Mouse (Mus musculus): Measurements from ENCODE around the gene Gmppa. TPM values are rescaled to one million over a fixed set of nuclear protein-coding genes. Genes with fewer than 3 reads are reported as not detected.

Gmppa gene
- polyA plus RNA-seq, 1 experiment from 2014 or later, result 67.7 TPM

- ATAC-seq (ENCODE audit: insufficient number of reproducible peaks, low FRiP score), result peak; percentile 49
- Histone ChIP-seq H3K9me3 (replicated peaks) (no peaks in the 10 kb centered on the region), H3K36me3 (peaks cover 63% of the 10 kb centered on the region), H3K4me3 (peak overlapping the region; percentile 49), H3K4me2 (peak overlapping the region; percentile 78), H3K4me1 (replicated peaks) (peaks cover 17% of the 10 kb centered on the region), H3K27me3 (replicated peaks) (peaks cover 69% of the 10 kb centered on the region), H3K27ac (ENCODE audit: poor library complexity, severe bottlenecking) (no peak overlapping the region), H3K9ac (peak overlapping the region; percentile 47; the same call in 1 of the 2 replicates)
- 2% methylated on average over 62 of the region's 62 CpGs for WGBS
Measured at GRCm38 (mm10) chr1:75487405-75488161, 51.9 kb downstream of the Gmppa start.

- 78% methylated on average over 34 of the region's 34 CpGs for WGBS
- Histone ChIP-seq H3K9ac (no peak overlapping the region), H3K27ac (ENCODE audit: poor library complexity, severe bottlenecking) (no peak overlapping the region), H3K4me3 (no peak overlapping the region), H3K9me3 (replicated peaks) (no peaks in the 10 kb centered on the region), H3K4me1 (replicated peaks) (peaks cover 17% of the 10 kb centered on the region), H3K4me2 (no peak overlapping the region), H3K27me3 (replicated peaks) (peaks cover 35% of the 10 kb centered on the region), H3K36me3 (peaks cover 80% of the 10 kb centered on the region)
- no peak for ATAC-seq (ENCODE audit: insufficient number of reproducible peaks, low FRiP score)
Measured at GRCm38 (mm10) chr1:75490785-75491551, 55.2 kb downstream of the Gmppa start.

GRCm38 (mm10) chr1:75492579-75493170 is 56.9 kb downstream of the Gmppa start:
- WGBS, result 49% methylated on average over 24 of the region's 24 CpGs
- peaks cover 85% of the 10 kb centered on the region for H3K36me3 ChIP-seq
- H3K27me3 ChIP-seq (replicated peaks), result peaks cover 18% of the 10 kb centered on the region
- no peak overlapping the region for H3K27ac ChIP-seq (ENCODE audit: poor library complexity, severe bottlenecking)
- H3K9ac ChIP-seq, result no peak overlapping the region
- no peak overlapping the region for H3K4me3 ChIP-seq
- no peak for ATAC-seq (ENCODE audit: insufficient number of reproducible peaks, low FRiP score)
- no peaks in the 10 kb centered on the region for H3K9me3 ChIP-seq (replicated peaks)
- peaks cover 9% of the 10 kb centered on the region for H3K4me1 ChIP-seq (replicated peaks)
- H3K4me2 ChIP-seq, result no peak overlapping the region

Other genes with a start within 250 kb of the Gmppa start
- 26.7 and 29.3 TPM in 2 replicates for gene Ankzf1, start 243.8 kb upstream of the Gmppa start, polyA plus RNA-seq (2016; fragmentation: Nextera tagmentation; extraction: Ambion mirVana)
- gene Atg9a, start 243.7 kb upstream of the Gmppa start, polyA plus RNA-seq (2016; fragmentation: Nextera tagmentation; extraction: Ambion mirVana), result 33.6 and 35.4 TPM in 2 replicates
- gene Glb1l, start 225.1 kb upstream of the Gmppa start, polyA plus RNA-seq (2016; fragmentation: Nextera tagmentation; extraction: Ambion mirVana), result 9.6 and 11.1 TPM in 2 replicates
- 78.0 and 83.1 TPM in 2 replicates for gene Stk16, start 225.1 kb upstream of the Gmppa start, polyA plus RNA-seq (2016; fragmentation: Nextera tagmentation; extraction: Ambion mirVana)
- gene Tuba4a, start 216.1 kb upstream of the Gmppa start, polyA plus RNA-seq (2016; fragmentation: Nextera tagmentation; extraction: Ambion mirVana), result 34.1 and 38.0 TPM in 2 replicates
- gene A630095N17Rik, start 203.8 kb upstream of the Gmppa start, polyA plus RNA-seq (2016; fragmentation: Nextera tagmentation; extraction: Ambion mirVana), result not detected in 2 replicates
- gene Dnajb2, start 199.5 kb upstream of the Gmppa start, polyA plus RNA-seq (2016; fragmentation: Nextera tagmentation; extraction: Ambion mirVana), result 34.5 and 37.5 TPM in 2 replicates
- gene Ptprn, start 171.4 kb upstream of the Gmppa start, polyA plus RNA-seq (2016; fragmentation: Nextera tagmentation; extraction: Ambion mirVana), result 0.69 and 0.96 TPM in 2 replicates
- gene Resp18, start 157.5 kb upstream of the Gmppa start, polyA plus RNA-seq (2016; fragmentation: Nextera tagmentation; extraction: Ambion mirVana), result not detected in 2 replicates
- gene Dnpep, start 117.9 kb upstream of the Gmppa start, polyA plus RNA-seq (2016; fragmentation: Nextera tagmentation; extraction: Ambion mirVana), result 113 TPM in 2 replicates
- gene Des, start 75.6 kb upstream of the Gmppa start, polyA plus RNA-seq (2016; fragmentation: Nextera tagmentation; extraction: Ambion mirVana), result 500 and 521 TPM in 2 replicates
- 61.5 and 67.4 TPM in 2 replicates for gene Speg, start 60.6 kb upstream of the Gmppa start, polyA plus RNA-seq (2016; fragmentation: Nextera tagmentation; extraction: Ambion mirVana)
- 0.24 and 0.33 TPM in 2 replicates for gene Asic4, start 14.5 kb downstream of the Gmppa start, polyA plus RNA-seq (2016; fragmentation: Nextera tagmentation; extraction: Ambion mirVana)
- gene Chpf, start 43.4 kb downstream of the Gmppa start, polyA plus RNA-seq (2016; fragmentation: Nextera tagmentation; extraction: Ambion mirVana), result 35.2 and 37.8 TPM in 2 replicates
- gene Tmem198, start 43.6 kb downstream of the Gmppa start, polyA plus RNA-seq (2016; fragmentation: Nextera tagmentation; extraction: Ambion mirVana), result 0.41 and 0.49 TPM in 2 replicates
- gene Obsl1, start 70.5 kb downstream of the Gmppa start, polyA plus RNA-seq (2016; fragmentation: Nextera tagmentation; extraction: Ambion mirVana), result 137 and 147 TPM in 2 replicates
- gene Inha, start 71.1 kb downstream of the Gmppa start, polyA plus RNA-seq (2016; fragmentation: Nextera tagmentation; extraction: Ambion mirVana), result 7.5 and 9.2 TPM in 2 replicates
- 20.5 and 20.9 TPM in 2 replicates for gene Stk11ip, start 85.6 kb downstream of the Gmppa start, polyA plus RNA-seq (2016; fragmentation: Nextera tagmentation; extraction: Ambion mirVana)
- 32.6 and 35.7 TPM in 2 replicates for gene Slc4a3, start 110.3 kb downstream of the Gmppa start, polyA plus RNA-seq (2016; fragmentation: Nextera tagmentation; extraction: Ambion mirVana)

Data from heart, embryonic 12.5 days (tissue).